Mouse (Mus musculus) midbrain, embryonic 15.5 days (tissue): ENCODE results near the gene Clic3. TPM values are rescaled to one million over a fixed set of nuclear protein-coding genes. Genes with fewer than 3 reads are reported as not detected.
"Not testable (repeated sequence)": the region's sequence is repeated elsewhere in the genome, so short reads cannot be mapped to it uniquely, and the experiment has no call there.

Experiments
- ATAC-seq: fragments of 200-750 bp; cut with Nextera tagmentation; replicated peaks from 2 replicates; pipeline ENCODE4 v1.8.0; 2017; ENCODE audit warnings: moderate TSS enrichment
- H3K27ac ChIP-seq: fragments of 300-500 bp; sonication (generic); 2 replicates; pipeline ENCODE4 v1.5.1; 2015; ENCODE audit warnings: mild to moderate bottlenecking, inconsistent platforms
- H3K27me3 ChIP-seq: fragments of 300-500 bp; sonication (generic); replicated peaks from 2 replicates; pipeline ENCODE4 v1.6.1; 2015; ENCODE audit warnings: inconsistent platforms
- H3K36me3 ChIP-seq: fragments of 300-500 bp; sonication (generic); replicated peaks from 2 replicates; pipeline ENCODE4 v1.6.1; 2015; ENCODE audit warnings: inconsistent platforms
- H3K4me1 ChIP-seq: fragments of 300-500 bp; sonication (generic); 2 replicates; pipeline ENCODE4 v1.6.1; 2015; ENCODE audit warnings: inconsistent platforms
- H3K4me2 ChIP-seq: fragments of 300-500 bp; sonication (generic); 2 replicates; pipeline ENCODE4 v1.6.1; 2015; ENCODE audit warnings: inconsistent platforms, mild to moderate bottlenecking, moderate library complexity
- H3K4me3 ChIP-seq: fragments of 300-500 bp; sonication (generic); 2 replicates; pipeline ENCODE4 v1.5.1; 2015; ENCODE audit warnings: mild to moderate bottlenecking, inconsistent platforms
- H3K9ac ChIP-seq: fragments of 300-500 bp; sonication (generic); 2 replicates; pipeline ENCODE4 v1.6.1; 2015; ENCODE audit warnings: mild to moderate bottlenecking, inconsistent platforms
- H3K9me3 ChIP-seq: fragments of 300-500 bp; sonication (generic); 2 replicates; pipeline ENCODE4 v1.6.1; 2016; ENCODE audit warnings: inconsistent platforms
- WGBS: fragments of 180-500 bp; shearing (Covaris S2); methylation state at CpG from one replicate; pipeline ENCODE4 v1.1.7; 2015; ENCODE audit warnings: mixed read lengths; 5-methylcytosine and 5-hydroxymethylcytosine counted together
- polyA plus RNA-seq: library from polyadenylated mRNA; unstranded; fragments of >200 nt; fragmentation: Nextera tagmentation; extraction: Ambion mirVana; gene quantifications from 2 replicates; pipeline ENCODE4 v1.2.1, GENCODE M21; 2015

Gene Clic3
- 3.3 and 3.9 TPM in 2 replicates for polyA plus RNA-seq

DNA sequence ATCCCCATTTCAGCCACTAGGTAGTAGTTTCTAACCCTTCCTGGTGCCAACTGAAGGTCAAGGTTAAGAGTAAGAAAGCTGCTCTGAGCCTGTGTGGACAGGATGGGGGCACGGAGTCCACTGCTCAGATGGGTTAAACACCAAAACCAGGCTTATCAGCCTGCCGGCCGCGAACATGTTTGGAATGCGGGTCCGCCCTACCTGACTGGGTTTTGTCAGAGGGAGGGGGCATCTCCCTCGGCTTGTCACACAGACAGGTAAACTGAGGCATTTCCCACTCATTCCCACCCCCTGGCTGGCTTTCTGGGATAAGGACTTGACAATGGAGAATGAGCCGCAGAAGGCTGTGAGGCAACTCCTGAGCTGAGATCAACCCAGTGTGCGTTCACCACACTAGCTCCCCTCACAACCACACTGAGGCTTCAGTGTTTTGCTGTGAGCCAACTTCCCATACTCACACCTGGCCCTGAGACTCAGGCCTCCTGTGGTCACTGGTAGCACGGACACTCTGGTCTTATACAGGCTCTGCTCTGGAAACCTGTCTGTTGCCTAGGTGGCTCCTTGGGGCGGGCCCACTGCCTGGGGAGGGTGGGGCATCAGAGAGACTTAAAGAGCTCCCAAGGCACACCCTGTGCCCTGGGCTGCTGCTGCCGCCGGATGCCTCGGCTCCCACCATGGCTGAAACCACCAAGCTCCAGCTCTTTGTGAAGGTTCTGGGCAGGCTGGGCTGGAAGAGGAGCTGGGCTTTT, at the start of gene Clic3:
Clic3 (plus strand) TSS at position 634 of the 749 bp plus-strand sequence.
- Histone ChIP-seq H3K9ac (no peak within 1 kb of the TSS), H3K36me3 (peaks cover 6% of the 10 kb centered on the region), H3K4me3 (no peak within 1 kb of the TSS), H3K4me1 (peaks cover 22% of the 10 kb centered on the region), H3K27ac (no peak within 1 kb of the TSS), H3K4me2 (no peak within 1 kb of the TSS), H3K9me3 (no peaks in the 10 kb centered on the region), H3K27me3 (no peaks in the 10 kb centered on the region)
- ATAC-seq, result no peak
- WGBS, result 70% methylated on average over 14 of the region's 14 CpGs

- H3K4me1 ChIP-seq, result peaks cover 30% of the 10 kb centered on the region
- no peak for ATAC-seq
- no peaks in the 10 kb centered on the region for H3K27me3 ChIP-seq
- no peak overlapping the region for H3K4me3 ChIP-seq
- H3K9ac ChIP-seq, result no peak overlapping the region
- peaks cover 29% of the 10 kb centered on the region for H3K36me3 ChIP-seq
- H3K4me2 ChIP-seq, result no peak overlapping the region
- H3K27ac ChIP-seq, result no peak overlapping the region
- WGBS, result 93% methylated on average over 10 of the region's 10 CpGs
- no peaks in the 10 kb centered on the region for H3K9me3 ChIP-seq
Measured at GRCm38 (mm10) chr2:25408908-25409307, 47.7 kb upstream of the Clic3 start.

GRCm38 (mm10) chr2:25413436-25413835, 43.2 kb upstream of the Clic3 start:
- H3K27me3 ChIP-seq, ATAC-seq, H3K4me1 ChIP-seq, H3K9me3 ChIP-seq, H3K27ac ChIP-seq, H3K4me2 ChIP-seq, H3K9ac ChIP-seq, H3K4me3 ChIP-seq: not testable (repeated sequence)
- peaks cover 20% of the 10 kb centered on the region for H3K36me3 ChIP-seq

DNA sequence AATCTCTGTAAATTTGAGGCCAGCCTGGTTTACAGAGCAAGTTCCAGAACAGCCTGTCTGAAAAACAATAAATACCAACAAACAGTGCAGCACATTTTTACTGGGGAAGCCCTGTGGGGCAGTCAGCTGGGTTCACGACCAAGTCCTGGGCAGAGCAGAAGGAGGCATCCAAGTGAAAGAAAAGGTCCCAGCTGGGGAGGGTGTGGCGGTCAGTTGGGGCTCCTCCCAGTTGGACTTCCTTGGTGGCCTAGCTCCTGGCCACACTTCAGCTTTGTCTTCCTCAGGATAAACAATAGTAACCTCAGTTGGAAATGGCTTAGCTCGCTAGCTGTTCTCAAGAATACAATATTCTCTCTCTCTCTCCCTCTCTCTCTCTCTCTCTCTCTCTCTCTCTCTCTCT, 39.2 kb upstream of the Clic3 start:
- no peak overlapping the region for H3K9ac ChIP-seq
- H3K36me3 ChIP-seq, result no peaks in the 10 kb centered on the region
- H3K9me3 ChIP-seq, result no peaks in the 10 kb centered on the region
- H3K4me1 ChIP-seq, result peaks cover 2% of the 10 kb centered on the region; the same call in 1 of the 2 replicates
- ATAC-seq, result no peak
- no peak overlapping the region for H3K27ac ChIP-seq
- no peak overlapping the region for H3K4me2 ChIP-seq
- no peaks in the 10 kb centered on the region for H3K27me3 ChIP-seq
- 15% methylated on average over 3 of the region's 3 CpGs for WGBS
- H3K4me3 ChIP-seq, result no peak overlapping the region

- Histone ChIP-seq H3K4me3 (no peak overlapping the region), H3K9ac (no peak overlapping the region), H3K27me3 (no peaks in the 10 kb centered on the region; the same call in 1 of the 2 replicates), H3K36me3 (no peaks in the 10 kb centered on the region), H3K4me2 (no peak overlapping the region), H3K27ac (no peak overlapping the region), H3K9me3 (no peaks in the 10 kb centered on the region), H3K4me1 (peaks cover 2% of the 10 kb centered on the region; the same call in 1 of the 2 replicates)
- WGBS, result 17% methylated on average over 3 of the region's 3 CpGs
- 0 out of 2 replicates have a peak, but pooled peaks have one; percentile 38 for ATAC-seq
Measured at GRCm38 (mm10) chr2:25421896-25422295, 34.7 kb upstream of the Clic3 start.

DNA sequence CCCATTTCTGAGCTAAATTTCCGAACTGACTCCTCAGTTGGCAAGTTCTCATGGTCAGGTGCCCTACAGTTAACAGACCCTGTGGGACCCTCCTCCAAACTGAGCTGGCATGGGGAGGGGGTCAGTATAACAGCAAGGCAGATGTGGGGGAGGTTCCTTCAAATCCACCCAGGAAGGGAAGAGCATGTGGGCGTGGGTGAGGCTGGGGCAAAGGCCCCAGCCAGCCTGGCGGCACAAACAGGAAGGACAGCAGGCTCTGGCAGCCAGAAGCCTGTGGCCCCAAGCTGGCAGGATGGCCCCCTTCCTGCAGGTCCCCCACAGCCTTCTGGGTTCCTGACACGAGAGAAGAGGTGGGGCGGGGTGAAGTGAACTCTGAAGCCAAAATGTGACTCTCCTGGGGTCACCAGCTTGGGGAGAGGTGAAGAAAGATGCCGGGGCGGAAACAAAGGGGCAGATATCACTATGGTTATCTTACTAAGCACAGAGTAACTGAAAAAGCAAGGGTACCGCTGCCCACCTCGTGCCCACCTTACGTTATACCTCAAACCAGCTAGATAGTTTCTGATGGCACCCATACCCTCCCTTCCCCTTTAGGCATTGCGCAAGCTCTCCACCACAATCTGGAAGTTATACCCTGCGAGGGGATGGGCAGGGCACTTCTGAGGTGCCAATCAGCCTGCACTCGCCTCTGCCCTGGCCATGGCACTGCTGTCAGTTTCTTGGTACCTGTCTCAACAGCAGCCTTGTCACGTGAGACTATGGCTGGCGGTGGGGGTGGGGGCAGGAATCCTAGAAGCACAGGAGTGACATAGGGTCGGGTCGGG, 33.8 kb upstream of the Clic3 start, which contains the start of gene Fut7:
Fut7 (plus strand) TSS at position 681 of the 824 bp plus-strand sequence.
- no peak within 1 kb of the TSS for H3K9ac ChIP-seq
- 70% methylated on average over 17 of the region's 17 CpGs for WGBS

GRCm38 (mm10) chr2:25423626-25424025, 33.0 kb upstream of the Clic3 start:
- Histone ChIP-seq H3K27ac (no peak overlapping the region), H3K4me1 (peaks cover 7% of the 10 kb centered on the region; the same call in 1 of the 2 replicates), H3K9me3 (no peaks in the 10 kb centered on the region), H3K27me3 (no peaks in the 10 kb centered on the region; the same call in 1 of the 2 replicates), H3K4me2 (no peak overlapping the region), H3K9ac (no peak overlapping the region), H3K36me3 (no peaks in the 10 kb centered on the region), H3K4me3 (no peak overlapping the region)
- no peak for ATAC-seq
- 59% methylated on average over 1 of the region's 1 CpGs for WGBS

More for the DNA sequence above, 33.8 kb upstream of the Clic3 start, which contains the start of gene Fut7:
- no peak for ATAC-seq
- Histone ChIP-seq H3K4me2 (no peak within 1 kb of the TSS), H3K27me3 (no peaks in the 10 kb centered on the region; the same call in 1 of the 2 replicates), H3K4me3 (no peak within 1 kb of the TSS), H3K27ac (no peak within 1 kb of the TSS), H3K36me3 (no peaks in the 10 kb centered on the region), H3K9me3 (no peaks in the 10 kb centered on the region), H3K4me1 (peaks cover 2% of the 10 kb centered on the region; the same call in 1 of the 2 replicates)

DNA sequence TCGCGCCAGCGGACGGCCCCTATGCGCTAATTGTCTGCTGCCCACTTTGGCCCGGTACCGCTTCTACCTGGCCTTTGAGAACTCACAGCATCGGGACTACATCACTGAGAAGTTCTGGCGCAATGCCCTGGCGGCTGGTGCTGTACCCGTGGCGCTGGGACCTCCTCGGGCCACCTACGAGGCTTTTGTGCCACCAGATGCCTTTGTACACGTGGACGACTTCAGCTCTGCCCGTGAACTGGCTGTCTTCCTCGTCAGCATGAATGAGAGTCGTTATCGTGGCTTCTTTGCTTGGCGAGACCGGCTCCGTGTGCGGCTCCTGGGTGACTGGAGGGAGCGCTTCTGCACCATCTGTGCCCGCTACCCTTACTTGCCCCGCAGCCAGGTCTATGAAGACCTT, 31.2 kb upstream of the Clic3 start:
- WGBS, result 46% methylated on average over 27 of the region's 27 CpGs
- H3K27ac ChIP-seq, result no peak overlapping the region
- ATAC-seq, result no peak
- H3K9me3 ChIP-seq, result no peaks in the 10 kb centered on the region
- H3K4me1 ChIP-seq, result peaks cover 19% of the 10 kb centered on the region
- H3K9ac ChIP-seq, result no peak overlapping the region
- no peak overlapping the region for H3K4me2 ChIP-seq
- no peak overlapping the region for H3K4me3 ChIP-seq
- H3K27me3 ChIP-seq, result no peaks in the 10 kb centered on the region; the same call in 1 of the 2 replicates
- no peaks in the 10 kb centered on the region for H3K36me3 ChIP-seq

- Histone ChIP-seq H3K4me2 (no peak overlapping the region), H3K4me3 (no peak overlapping the region), H3K36me3 (no peaks in the 10 kb centered on the region), H3K27me3 (no peaks in the 10 kb centered on the region; the same call in 1 of the 2 replicates), H3K9me3 (no peaks in the 10 kb centered on the region), H3K27ac (no peak overlapping the region), H3K9ac (no peak overlapping the region), H3K4me1 (peaks cover 31% of the 10 kb centered on the region)
- no peak for ATAC-seq
- 38% methylated on average over 5 of the region's 5 CpGs for WGBS
Measured at GRCm38 (mm10) chr2:25426721-25427191, 29.9 kb upstream of the Clic3 start.

DNA sequence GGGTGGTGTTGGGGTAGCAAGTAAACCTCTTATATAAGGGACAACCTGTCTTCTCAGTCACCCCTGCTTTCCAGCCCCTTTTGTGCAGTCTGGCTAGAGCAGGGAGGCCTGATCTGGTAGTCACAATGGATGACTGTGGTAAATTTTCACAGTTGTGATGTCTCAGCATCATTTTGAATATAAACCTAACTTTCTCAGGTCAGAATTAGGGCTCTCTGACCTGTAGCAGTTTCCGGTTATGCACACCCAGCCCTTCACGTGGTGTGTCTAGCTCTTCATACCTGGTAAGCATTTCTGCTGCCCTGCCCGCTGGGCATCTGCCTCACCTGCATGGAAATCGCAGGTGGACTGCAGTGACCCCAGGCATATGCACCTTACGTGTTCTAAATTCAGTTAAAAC, 29.4 kb upstream of the Clic3 start:
- WGBS, result 90% methylated on average over 5 of the region's 5 CpGs
- Histone ChIP-seq H3K27ac (no peak overlapping the region), H3K36me3 (no peaks in the 10 kb centered on the region), H3K27me3 (no peaks in the 10 kb centered on the region; the same call in 1 of the 2 replicates), H3K9me3 (no peaks in the 10 kb centered on the region), H3K4me1 (peaks cover 29% of the 10 kb centered on the region), H3K4me2 (no peak overlapping the region), H3K4me3 (no peak overlapping the region), H3K9ac (no peak overlapping the region)
- no peak for ATAC-seq

GRCm38 (mm10) chr2:25428442-25429236, 28.0 kb upstream of the Clic3 start, which contains the start of gene Abca2:
Abca2 (plus strand) TSS chr2:25428703.
- Histone ChIP-seq H3K4me3 (peak within 1 kb of the TSS; percentile 81), H3K4me2 (peak within 1 kb of the TSS; percentile 76), H3K27ac (peak within 1 kb of the TSS; percentile 94), H3K9me3 (no peaks in the 10 kb centered on the region), H3K9ac (peak within 1 kb of the TSS; percentile 94), H3K4me1 (peaks cover 29% of the 10 kb centered on the region), H3K27me3 (no peaks in the 10 kb centered on the region; the same call in 1 of the 2 replicates), H3K36me3 (no peaks in the 10 kb centered on the region)
- under 1% methylated on average over 85 of the region's 89 CpGs for whole genome bisulfite sequencing
- peak; percentile 88 for ATAC-seq
